15 mouse cellular contexts compared by ENCODE assay signal in the genomic region with DNA sequence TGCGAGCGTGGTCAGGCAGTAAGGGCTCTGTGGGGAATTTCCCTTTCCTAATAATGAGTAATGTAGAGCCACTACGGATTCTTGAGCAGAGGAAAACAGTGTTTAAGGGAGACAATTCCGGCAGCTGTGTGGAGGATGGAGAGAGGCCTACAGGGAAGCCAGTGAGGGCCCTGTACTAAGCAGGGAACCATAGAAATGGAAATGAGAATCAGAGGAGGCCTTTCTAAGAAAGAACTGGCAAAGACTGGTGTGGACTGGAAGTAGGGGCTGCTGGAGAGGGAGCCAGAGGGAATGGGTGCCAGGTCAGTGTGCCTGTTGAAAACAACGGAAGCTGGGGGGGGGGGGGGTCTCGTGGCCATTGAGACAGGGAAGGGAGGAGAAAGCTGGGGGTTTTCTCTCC. TPM values are rescaled to one million over a fixed set of nuclear protein-coding genes. Genes with fewer than 3 reads are reported as not detected.
DNase-seq lines count a peak whose midpoint lies in the region; ATAC-seq and TF ChIP-seq lines count a peak whose summit lies in the region.
"Had no signal": no experiment of that assay in that cellular context is flagged by ENCODE, and none has a peak within 500 bp of the region (broad histone marks: within the 10 kb centered on the region; RNA-seq: fewer than 3 reads in every experiment).

No protein-coding gene starts in this region.

- intact Hi-C loops in left cerebral cortex, postnatal 4 days (cut with DNase I) = no loop called here

- 31% methylated on average over 5 of the region's 6 CpGs for WGBS in embryonic facial prominence, embryonic 12.5 days
- WGBS in embryonic facial prominence, embryonic 10.5 days = 37% methylated on average over 6 of the region's 6 CpGs
- WGBS in hindbrain, postnatal 0 days = 23% methylated on average over 6 of the region's 6 CpGs
- WGBS in midbrain, embryonic 16.5 days = 29% methylated on average over 5 of the region's 6 CpGs

- ATAC-seq in embryonic facial prominence, embryonic 12.5 days (ENCODE audit: insufficient number of reproducible peaks, insufficient read depth, low FRiP score, low TSS enrichment) = no peak
- ATAC-seq in hindbrain, postnatal 0 days = peak; percentile 85
- ATAC-seq in midbrain, embryonic 16.5 days = peak; percentile 69
- no peak for ATAC-seq in erythroid progenitor cell, adult 5-6 weeks (replicated peaks; ENCODE audit: low FRiP score, poor library complexity, severe bottlenecking)
- ATAC-seq: activated CD4-positive, CD25-positive, alpha-beta regulatory T cell, adult 4 months; liver, postnatal 0 days had no signal

- no peaks in the 10 kb centered on the region for H3K36me3 ChIP-seq in embryonic facial prominence, embryonic 12.5 days
- no peaks in the 10 kb centered on the region for H3K36me3 ChIP-seq in embryonic facial prominence, embryonic 10.5 days (replicated peaks)
- no peaks in the 10 kb centered on the region for H3K36me3 ChIP-seq in hindbrain, postnatal 0 days (ENCODE audit: insufficient read depth, low read length)
- H3K36me3 ChIP-seq in midbrain, embryonic 16.5 days (ENCODE audit: control insufficient read depth, insufficient read depth, low read length) = peaks cover 5% of the 10 kb centered on the region
- H3K36me3 ChIP-seq: neural tube, embryonic 12.5 days had no signal

- H3K27ac ChIP-seq in embryonic facial prominence, embryonic 12.5 days = peak overlapping the region; percentile 37; the same call in 1 of the 2 replicates
- H3K27ac ChIP-seq in embryonic facial prominence, embryonic 10.5 days (replicated peaks) = no peak overlapping the region
- peak overlapping the region; percentile 23; the same call in 1 of the 2 replicates for H3K27ac ChIP-seq in hindbrain, postnatal 0 days
- 0 out of 2 replicates have a peak overlapping the region, but pooled peaks have one; percentile 29 for H3K27ac ChIP-seq in midbrain, embryonic 16.5 days (ENCODE audit: low read length)
- H3K27ac ChIP-seq: neural tube, embryonic 12.5 days had no signal

- no peak for TF ChIP-seq CTCF in hindbrain, postnatal 0 days (IDR thresholded peaks at IDR 0.05; ENCODE audit: low read depth)

- H3K27me3 ChIP-seq in embryonic facial prominence, embryonic 12.5 days = no peaks in the 10 kb centered on the region
- H3K27me3 ChIP-seq in embryonic facial prominence, embryonic 10.5 days (replicated peaks; ENCODE audit: low read depth, poor library complexity, severe bottlenecking) = no peaks in the 10 kb centered on the region
- no peaks in the 10 kb centered on the region; the same call in 1 of the 2 replicates for H3K27me3 ChIP-seq in hindbrain, postnatal 0 days (ENCODE audit: insufficient read depth, low read length)
- no peaks in the 10 kb centered on the region for H3K27me3 ChIP-seq in midbrain, embryonic 16.5 days (ENCODE audit: control insufficient read depth, insufficient read depth, low read depth, low read length)
- H3K27me3 ChIP-seq: neural tube, embryonic 12.5 days had no signal

- no peak for DNase-seq in embryonic facial prominence, embryonic 10.5 days (ENCODE audit: low spot score)
- DNase-seq in left cerebral cortex, postnatal 4 days = peak; percentile 29
- no peak for DNase-seq in left cerebral cortex, adult 9 months (ENCODE audit: low spot score in 2 of 2)
- peak; percentile 47 for DNase-seq in hindbrain, postnatal 0 days (ENCODE audit: low spot score)
- DNase-seq in adipocyte (ENCODE audit: low spot score) = no peak
- DNase-seq: heart, postnatal 10 days; liver, postnatal 0 days; right cerebral cortex, postnatal 25 days had no signal

- H3K9ac ChIP-seq in embryonic facial prominence, embryonic 12.5 days = no peak overlapping the region
- H3K9ac ChIP-seq in hindbrain, postnatal 0 days (replicated peaks; ENCODE audit: low read length) = no peak overlapping the region
- no peak overlapping the region for H3K9ac ChIP-seq in midbrain, embryonic 16.5 days (ENCODE audit: low read depth, low read length)
- H3K9ac ChIP-seq: liver, postnatal 0 days; neural tube, embryonic 12.5 days had no signal

- H3K9me3 ChIP-seq in embryonic facial prominence, embryonic 12.5 days = no peaks in the 10 kb centered on the region
- H3K9me3 ChIP-seq in embryonic facial prominence, embryonic 10.5 days = no peaks in the 10 kb centered on the region
- no peaks in the 10 kb centered on the region for H3K9me3 ChIP-seq in hindbrain, postnatal 0 days (ENCODE audit: low read length)
- H3K9me3 ChIP-seq in midbrain, embryonic 16.5 days (replicated peaks; ENCODE audit: control insufficient read depth, low read length, poor library complexity, severe bottlenecking) = no peaks in the 10 kb centered on the region
- H3K9me3 ChIP-seq: neural tube, embryonic 12.5 days had no signal

- H3K4me3 ChIP-seq in embryonic facial prominence, embryonic 12.5 days = no peak overlapping the region
- no peak overlapping the region for H3K4me3 ChIP-seq in embryonic facial prominence, embryonic 10.5 days
- H3K4me3 ChIP-seq in hindbrain, postnatal 0 days (ENCODE audit: low read length) = no peak overlapping the region
- H3K4me3 ChIP-seq in midbrain, embryonic 16.5 days (ENCODE audit: low read depth, low read length) = no peak overlapping the region
- H3K4me3 ChIP-seq: neural tube, embryonic 12.5 days had no signal

- peaks cover 8% of the 10 kb centered on the region; the same call in 1 of the 2 replicates for H3K4me1 ChIP-seq in embryonic facial prominence, embryonic 12.5 days
- H3K4me1 ChIP-seq in embryonic facial prominence, embryonic 10.5 days = 0 out of 2 replicates have a peak, but pooled peaks cover 5% of the 10 kb centered on the region
- no peaks in the 10 kb centered on the region for H3K4me1 ChIP-seq in hindbrain, postnatal 0 days (ENCODE audit: insufficient read depth, low read length)
- H3K4me1 ChIP-seq in midbrain, embryonic 16.5 days (ENCODE audit: control insufficient read depth, insufficient read depth, low read length) = peaks cover 15% of the 10 kb centered on the region

- H3K4me2 ChIP-seq in embryonic facial prominence, embryonic 12.5 days (replicated peaks) = no peak overlapping the region
- H3K4me2 ChIP-seq in hindbrain, postnatal 0 days (ENCODE audit: low read depth, low read length) = no peak overlapping the region
- no peak overlapping the region for H3K4me2 ChIP-seq in midbrain, embryonic 16.5 days (ENCODE audit: low read length)
- H3K4me2 ChIP-seq: neural tube, embryonic 12.5 days had no signal

RNA-seq across cellular contexts. Expression of a gene that starts 23.2 kb away (rescaled TPM):
- polyA plus RNA-seq in embryonic facial prominence, embryonic 12.5 days (2016; fragmentation: Nextera tagmentation; extraction: Ambion mirVana) = 2.7 and 3.3 TPM in 2 replicates
- 0.02 TPM in 1 of 2 replicates, not detected in the other for polyA plus RNA-seq in embryonic facial prominence, embryonic 10.5 days (2016; fragmentation: Nextera tagmentation; extraction: Ambion mirVana)
- 100 to 1,000 TPM; 303 to 310 TPM for total RNA-seq in left cerebral cortex, postnatal 4 days (2021)
- total RNA-seq in hindbrain, postnatal 0 days (2014; rRNA removed) = 45.8 and 55.1 TPM in 2 replicates
- polyA plus RNA-seq in hindbrain, postnatal 0 days (2015; fragmentation: Nextera tagmentation; extraction: Ambion mirVana) = 56.3 and 67.0 TPM in 2 replicates
- 74.8 and 75.6 TPM in 2 replicates for polyA plus RNA-seq in midbrain, embryonic 16.5 days (2015; fragmentation: Nextera tagmentation; extraction: Ambion mirVana)
- total RNA-seq in erythroid progenitor cell, adult 5-6 weeks (2015; ENCODE audit: low replicate concordance) = not detected in 2 replicates
- not detected in 2 replicates for total RNA-seq in erythroid progenitor cell, adult 5-6 weeks (2017; ENCODE audit: low replicate concordance)
- total RNA-seq: megakaryocyte, adult 5-6 weeks had no signal
- polyA plus RNA-seq: thymus, postnatal 0 days had no signal

Comparison
In these comparisons a context has a peak if more than half of its experiments do, and no peak if none do; other contexts are left out.
1. DNase-seq: peak in left cerebral cortex, postnatal 4 days (single experiment) and hindbrain, postnatal 0 days (single experiment); none in embryonic facial prominence, embryonic 10.5 days (single experiment), left cerebral cortex, adult 9 months (0 of 2) and adipocyte (single experiment).
2. ATAC-seq: peak in hindbrain, postnatal 0 days (single experiment) and midbrain, embryonic 16.5 days (single experiment); none in embryonic facial prominence, embryonic 12.5 days (single experiment) and erythroid progenitor cell, adult 5-6 weeks (single experiment).
3. RNA of a gene that starts 23.2 kb away (polyA plus RNA-seq): 74.8 to 75.6 TPM in midbrain, embryonic 16.5 days and 56.3 to 67.0 TPM in hindbrain, postnatal 0 days; 2.7 to 3.3 TPM in embryonic facial prominence, embryonic 12.5 days and 0.02 TPM in embryonic facial prominence, embryonic 10.5 days; every median in the first group is over 10 times any median in the second.